In genomic region chr19:20491950-20492349, GRCm38 (mm10) we compare ENCODE assay signal across 9 mouse cellular contexts.
DNase-seq lines count a peak whose midpoint lies in the region.
"Had no signal": no experiment of that assay in that cellular context is flagged by ENCODE, and none has a peak within 500 bp of the region (broad histone marks: within the 10 kb centered on the region; RNA-seq: fewer than 3 reads in every experiment).

No protein-coding gene starts in this region.

- DNase-seq in cerebellum, adult 11-12 months = peak; percentile 15
- DNase-seq in cerebellum, postnatal 36 days = no peak
- peak; percentile 28 for DNase-seq in lung, postnatal 10 days
- DNase-seq in lung, postnatal 4 days = no peak
- peak; percentile 60 to 68 for DNase-seq in cerebellum, postnatal 10 days
- peak; percentile 9 for DNase-seq in ovary, postnatal 14 days (ENCODE audit: low spot score)
- DNase-seq in retina, postnatal 1 day = no peak
- DNase-seq in embryo, embryonic 9.5 days (ENCODE audit: extremely low spot score) = no peak
- DNase-seq: kidney, adult 18-20 months had no signal

Comparison
In these comparisons a context has a peak if more than half of its experiments do, and no peak if none do; other contexts are left out.
1. DNase-seq: peak in cerebellum, adult 11-12 months (single experiment), lung, postnatal 10 days (single experiment), cerebellum, postnatal 10 days (2 of 2) and ovary, postnatal 14 days (single experiment); none in cerebellum, postnatal 36 days (0 of 2), lung, postnatal 4 days (0 of 2), retina, postnatal 1 day (single experiment) and embryo, embryonic 9.5 days (single experiment).